Mouse (Mus musculus): ENCODE results near the gene Agbl5.

- TF ChIP-seq CTCF (IDR thresholded peaks at IDR 0.05; ENCODE audit: control insufficient read depth, insufficient read depth, insufficient read length) (no peak), CEBPB (IDR thresholded peaks at IDR 0.05; ENCODE audit: low read depth) (no peak), USF1 (IDR thresholded peaks at IDR 0.05; ENCODE audit: low read depth) (no peak), MAX (IDR thresholded peaks at IDR 0.05) (no peak), MYOD1 (IDR thresholded peaks at IDR 0.05; ENCODE audit: control insufficient read depth, insufficient read length, low read depth) (no peak), FOSL1 (IDR thresholded peaks at IDR 0.05; ENCODE audit: insufficient read depth, low read length, poor library complexity, severe bottlenecking) (no peak), MYOG (IDR thresholded peaks at IDR 0.05; ENCODE audit: control insufficient read depth, extremely low read depth, insufficient read length) (no peak)
These were observed 38.0 kb upstream of the Agbl5 start for GRCm38 (mm10) chr5:30850556-30850925.
